13 mouse cellular contexts compared by ENCODE assay signal in the genomic region with DNA sequence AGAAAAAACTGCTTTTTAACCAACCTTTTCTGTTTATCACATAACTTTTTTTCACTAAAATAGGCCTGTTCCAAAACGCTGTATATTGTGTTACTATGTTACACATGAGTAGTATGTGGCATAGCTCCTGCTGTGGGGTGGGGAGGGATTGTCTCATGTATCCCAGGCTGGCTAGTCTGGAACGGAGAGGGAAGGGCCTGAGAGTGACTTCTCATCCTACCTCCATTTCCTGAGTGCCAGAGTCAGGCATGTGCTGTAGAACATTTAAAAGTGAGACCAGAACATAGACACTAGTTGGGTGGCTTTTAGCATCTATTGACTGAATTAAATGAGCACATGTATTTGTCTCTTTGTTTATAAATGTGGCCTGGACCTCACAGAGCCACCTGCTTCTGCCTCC. TPM values are rescaled to one million over a fixed set of nuclear protein-coding genes. Genes with fewer than 3 reads are reported as not detected.
DNase-seq lines count a peak whose midpoint lies in the region; ATAC-seq and TF ChIP-seq lines count a peak whose summit lies in the region.
"Had no signal": no experiment of that assay in that cellular context is flagged by ENCODE, and none has a peak within 500 bp of the region (broad histone marks: within the 10 kb centered on the region; RNA-seq: fewer than 3 reads in every experiment).

No protein-coding gene starts in this region.

- H3K9ac ChIP-seq in liver, embryonic 11.5 days (ENCODE audit: low read depth, low read length): no peak overlapping the region
- H3K9ac ChIP-seq in liver, postnatal 0 days (replicated peaks): no peak overlapping the region
- 0 out of 2 replicates have a peak overlapping the region, but pooled peaks have one; percentile 34 for H3K9ac ChIP-seq in MEL (ENCODE audit: control insufficient read depth, low read depth, low read length, poor library complexity, severe bottlenecking)
- no peak overlapping the region for H3K9ac ChIP-seq in intestine, postnatal 0 days (ENCODE audit: low read depth, low read length)
- H3K9ac ChIP-seq: limb, embryonic 12.5 days had no signal

- no peak for DNase-seq in liver, embryonic 11.5 days (ENCODE audit: low spot score)
- DNase-seq in liver, postnatal 0 days: no peak
- DNase-seq in MEL (ENCODE audit: low read depth, low spot score): no peak
- no peak for DNase-seq in heart, postnatal 36 days
- DNase-seq: B cell, adult 2 months; cerebellum, postnatal 25 days; kidney, adult 9 months; thymus, adult 18-20 months had no signal

- H3K36me3 ChIP-seq in erythroblast, embryonic 14.5 days (ENCODE audit: control insufficient read depth): peaks cover 21% of the 10 kb centered on the region
- peaks cover 10% of the 10 kb centered on the region for H3K36me3 ChIP-seq in liver, embryonic 11.5 days (ENCODE audit: control insufficient read depth, insufficient read depth, low read length)
- H3K36me3 ChIP-seq in liver, postnatal 0 days (replicated peaks; ENCODE audit: insufficient read depth, low read length): peaks cover 11% of the 10 kb centered on the region; the same call in 1 of the 2 replicates
- H3K36me3 ChIP-seq in MEL (ENCODE audit: control insufficient read depth in 1 of 2, insufficient read depth in 2 of 2, low read length in 2 of 2): peaks cover 15 to 27% of the 10 kb centered on the region in 2 experiments
- peaks cover 7% of the 10 kb centered on the region; the same call in 1 of the 2 replicates for H3K36me3 ChIP-seq in intestine, postnatal 0 days (ENCODE audit: control insufficient read depth, insufficient read depth)

- peak overlapping the region; percentile 34; the same call in 1 of the 2 replicates for H3K4me2 ChIP-seq in liver, embryonic 11.5 days
- H3K4me2 ChIP-seq in liver, postnatal 0 days (ENCODE audit: low read depth, low read length): no peak overlapping the region; the same call in 1 of the 2 replicates
- H3K4me2 ChIP-seq in intestine, postnatal 0 days (replicated peaks; ENCODE audit: low read depth): peak overlapping the region; percentile 38

- H3K4me1 ChIP-seq in erythroblast, embryonic 14.5 days (ENCODE audit: control insufficient read depth): peaks cover 37% of the 10 kb centered on the region
- H3K4me1 ChIP-seq in liver, embryonic 11.5 days (replicated peaks; ENCODE audit: control insufficient read depth, insufficient read depth, low read length): peaks cover 13% of the 10 kb centered on the region
- H3K4me1 ChIP-seq in liver, postnatal 0 days (ENCODE audit: insufficient read depth): peaks cover 16% of the 10 kb centered on the region
- peaks cover 0 to 16% of the 10 kb centered on the region in 2 experiments; a peak in 3 of 4 replicates for H3K4me1 ChIP-seq in MEL (ENCODE audit: control insufficient read depth in 1 of 2, insufficient read depth in 2 of 2, low read length in 2 of 2)
- 0 out of 2 replicates have a peak, but pooled peaks cover 4% of the 10 kb centered on the region for H3K4me1 ChIP-seq in intestine, postnatal 0 days (replicated peaks; ENCODE audit: control insufficient read depth, insufficient read depth, low read length)

- ATAC-seq in erythroblast, adult 5-6 weeks (replicated peaks; ENCODE audit: low FRiP score, poor library complexity, severe bottlenecking): no peak
- ATAC-seq in liver, embryonic 11.5 days (replicated peaks; ENCODE audit: low FRiP score): no peak
- ATAC-seq in liver, postnatal 0 days: no peak
- ATAC-seq in intestine, postnatal 0 days: no peak
- no peak for ATAC-seq in granulocyte monocyte progenitor cell, adult 5-6 weeks (replicated peaks; ENCODE audit: poor library complexity, severe bottlenecking)

- TF ChIP-seq RAD21 in MEL (IDR thresholded peaks at IDR 0.05; ENCODE audit: low read depth, low read length): no peak

- no peak for TF ChIP-seq CTCF in liver, postnatal 0 days (IDR thresholded peaks at IDR 0.05; ENCODE audit: low read depth)
- TF ChIP-seq CTCF in MEL (IDR thresholded peaks at IDR 0.05 in 2 of 3, conservative IDR thresholded peaks at IDR 0.05 in 1 of 3; ENCODE audit: control insufficient read depth in 1 of 3, insufficient read depth in 1 of 3, low read depth in 2 of 3, low read length in 3 of 3, poor library complexity in 1 of 3, severe bottlenecking in 1 of 3): no peak
- TF ChIP-seq CTCF in intestine, postnatal 0 days (IDR thresholded peaks at IDR 0.05; ENCODE audit: low read depth): no peak

- no peak for TF ChIP-seq POLR2A in MEL (IDR thresholded peaks at IDR 0.05; ENCODE audit: control insufficient read depth in 1 of 2, insufficient read depth in 1 of 2, low read depth in 1 of 2, low read length in 2 of 2, poor library complexity in 1 of 2)

- TF ChIP-seq EP300 in liver, postnatal 0 days (IDR thresholded peaks at IDR 0.05; ENCODE audit: low read depth): no peak
- TF ChIP-seq EP300 in MEL (IDR thresholded peaks at IDR 0.05; ENCODE audit: low read depth in 1 of 2, low read length in 2 of 2): no peak

- 75% methylated on average over 2 of the region's 2 CpGs for WGBS in liver, embryonic 11.5 days
- 71% methylated on average over 2 of the region's 2 CpGs for WGBS in liver, postnatal 0 days (ENCODE audit: insufficient replicate concordance)
- WGBS in intestine, postnatal 0 days: 41% methylated on average over 2 of the region's 2 CpGs

- no peaks in the 10 kb centered on the region for H3K27me3 ChIP-seq in erythroblast, embryonic 14.5 days (ENCODE audit: control insufficient read depth)
- H3K27me3 ChIP-seq in liver, embryonic 11.5 days (replicated peaks; ENCODE audit: control insufficient read depth, insufficient read depth, low read length): no peaks in the 10 kb centered on the region
- H3K27me3 ChIP-seq in liver, postnatal 0 days (ENCODE audit: insufficient read depth, low read length): no peaks in the 10 kb centered on the region
- H3K27me3 ChIP-seq in MEL (ENCODE audit: control insufficient read depth in 1 of 2, insufficient read depth in 2 of 2, low read length in 2 of 2): no peaks in the 10 kb centered on the region
- no peaks in the 10 kb centered on the region for H3K27me3 ChIP-seq in intestine, postnatal 0 days (replicated peaks; ENCODE audit: control insufficient read depth, insufficient read depth, low read length)

- intact Hi-C loops in heart, postnatal 36 days (cut with DNase I): loop anchor here (5.0 kb wide), 1 partner anchor 106 kb away; the partner anchor contains the start of gene Sf3b1

- H3K9me3 ChIP-seq in erythroblast, embryonic 14.5 days (ENCODE audit: control insufficient read depth, low read length): no peaks in the 10 kb centered on the region
- H3K9me3 ChIP-seq in liver, embryonic 11.5 days (ENCODE audit: control insufficient read depth, low read length): no peaks in the 10 kb centered on the region
- H3K9me3 ChIP-seq in liver, postnatal 0 days (ENCODE audit: low read length): no peaks in the 10 kb centered on the region
- H3K9me3 ChIP-seq in MEL (replicated peaks; ENCODE audit: insufficient read depth, low read length): no peaks in the 10 kb centered on the region
- no peaks in the 10 kb centered on the region for H3K9me3 ChIP-seq in intestine, postnatal 0 days (ENCODE audit: control insufficient read depth)
- H3K9me3 ChIP-seq: limb, embryonic 12.5 days had no signal

- H3K4me3 ChIP-seq in erythroblast, embryonic 14.5 days (replicated peaks): peak overlapping the region; percentile 13
- no peak overlapping the region for H3K4me3 ChIP-seq in liver, embryonic 11.5 days (ENCODE audit: low read depth, low read length)
- H3K4me3 ChIP-seq in liver, postnatal 0 days (ENCODE audit: low read depth, low read length): no peak overlapping the region
- no peak overlapping the region for H3K4me3 ChIP-seq in MEL (ENCODE audit: control insufficient read depth in 1 of 2, insufficient read depth in 1 of 2, low read depth in 2 of 2, low read length in 2 of 2)
- H3K4me3 ChIP-seq in intestine, postnatal 0 days (ENCODE audit: low read depth, low read length): no peak overlapping the region

- H3K27ac ChIP-seq in liver, embryonic 11.5 days (ENCODE audit: low read depth, low read length): no peak overlapping the region
- H3K27ac ChIP-seq in liver, postnatal 0 days (ENCODE audit: low read depth): no peak overlapping the region
- no peak overlapping the region for H3K27ac ChIP-seq in MEL (ENCODE audit: control insufficient read depth, low read depth, low read length)
- no peak overlapping the region for H3K27ac ChIP-seq in intestine, postnatal 0 days (ENCODE audit: low read depth, low read length)
- H3K27ac ChIP-seq: limb, embryonic 12.5 days had no signal

- H3K79me2 ChIP-seq in MEL (ENCODE audit: control insufficient read depth, insufficient read depth, low read length, poor library complexity): peaks cover 41% of the 10 kb centered on the region

RNA-seq across cellular contexts. Expression of gene Mob4, which starts 2.1 kb away (rescaled TPM):
- 0.29 and 0.73 TPM in 2 replicates for polyA plus RNA-seq in erythroblast, embryonic 14.5 days (2012)
- 19.4 and 28.6 TPM in 2 replicates for total RNA-seq in erythroblast, adult 5-6 weeks (2015; ENCODE audit: low replicate concordance)
- total RNA-seq in erythroblast, adult 5-6 weeks (2017; ENCODE audit: low replicate concordance): 27.2 and 40.0 TPM in 2 replicates
- 82.1 and 94.4 TPM in 2 replicates for polyA plus RNA-seq in liver, embryonic 11.5 days (2014; fragmentation: Nextera tagmentation; extraction: Ambion mirVana)
- 40.1 and 42.2 TPM in 2 replicates for polyA plus RNA-seq in liver, postnatal 0 days (2015; fragmentation: Nextera tagmentation; extraction: Ambion mirVana)
- total RNA-seq in MEL (2012; rRNA removed): 20.7 and 22.0 TPM in 2 replicates
- 10 to 100 TPM; 26.6 to 62.1 TPM for polyA plus RNA-seq in MEL (2012; ENCODE audit: insufficient read depth in 1 of 2, insufficient read length in 2 of 2, low read depth in 1 of 2, low replicate concordance in 2 of 2, missing spikeins in 1 of 2)
- 87.1 and 95.3 TPM in 2 replicates for polyA plus RNA-seq in intestine, postnatal 0 days (2015; fragmentation: Nextera tagmentation; extraction: Ambion mirVana)
- 42.9 and 43.9 TPM in 2 replicates for total RNA-seq in granulocyte monocyte progenitor cell, adult 5-6 weeks (2014; fragmentation: Nextera tagmentation)
- total RNA-seq in granulocyte monocyte progenitor cell, adult 5-6 weeks (2017): 32.6 and 49.7 TPM in 2 replicates
- total RNA-seq in heart, postnatal 36 days (2021): 10 to 100 TPM; 30.3 to 35.4 TPM

RNA-seq across cellular contexts. Expression of gene Hspd1, which starts 45.1 kb away (rescaled TPM):
- 1.9 and 2.1 TPM in 2 replicates for polyA plus RNA-seq in erythroblast, embryonic 14.5 days (2012)
- total RNA-seq in erythroblast, adult 5-6 weeks (2015; ENCODE audit: low replicate concordance): 55.1 and 56.2 TPM in 2 replicates
- total RNA-seq in erythroblast, adult 5-6 weeks (2017; ENCODE audit: low replicate concordance): 56.1 and 87.5 TPM in 2 replicates
- 809 and 855 TPM in 2 replicates for polyA plus RNA-seq in liver, embryonic 11.5 days (2014; fragmentation: Nextera tagmentation; extraction: Ambion mirVana)
- polyA plus RNA-seq in liver, postnatal 0 days (2015; fragmentation: Nextera tagmentation; extraction: Ambion mirVana): 288 and 295 TPM in 2 replicates
- 775 and 808 TPM in 2 replicates for total RNA-seq in MEL (2012; rRNA removed)
- polyA plus RNA-seq in MEL (2012; ENCODE audit: insufficient read depth in 1 of 2, insufficient read length in 2 of 2, low read depth in 1 of 2, low replicate concordance in 2 of 2, missing spikeins in 1 of 2): 100 to 1,000 TPM; 306 to 885 TPM
- polyA plus RNA-seq in intestine, postnatal 0 days (2015; fragmentation: Nextera tagmentation; extraction: Ambion mirVana): 163 and 164 TPM in 2 replicates
- 291 and 340 TPM in 2 replicates for total RNA-seq in granulocyte monocyte progenitor cell, adult 5-6 weeks (2014; fragmentation: Nextera tagmentation)
- 555 and 596 TPM in 2 replicates for total RNA-seq in granulocyte monocyte progenitor cell, adult 5-6 weeks (2017)
- 100 to 1,000 TPM; 382 to 415 TPM for total RNA-seq in heart, postnatal 36 days (2021)

RNA-seq across cellular contexts. Expression of gene Hspe1, which starts 45.2 kb away (rescaled TPM):
- polyA plus RNA-seq in erythroblast, embryonic 14.5 days (2012): 8.0 and 8.4 TPM in 2 replicates
- 62.9 and 95.7 TPM in 2 replicates for total RNA-seq in erythroblast, adult 5-6 weeks (2015; ENCODE audit: low replicate concordance)
- total RNA-seq in erythroblast, adult 5-6 weeks (2017; ENCODE audit: low replicate concordance): 41.5 and 52.0 TPM in 2 replicates
- 894 and 968 TPM in 2 replicates for polyA plus RNA-seq in liver, embryonic 11.5 days (2014; fragmentation: Nextera tagmentation; extraction: Ambion mirVana)
- 513 and 558 TPM in 2 replicates for polyA plus RNA-seq in liver, postnatal 0 days (2015; fragmentation: Nextera tagmentation; extraction: Ambion mirVana)
- 883 and 942 TPM in 2 replicates for total RNA-seq in MEL (2012; rRNA removed)
- 100 to 1,000 TPM in 1 of 2 experiments, not detected in 1; 752 TPM for polyA plus RNA-seq in MEL (2012; ENCODE audit: insufficient read depth in 1 of 2, insufficient read length in 2 of 2, low read depth in 1 of 2, low replicate concordance in 2 of 2, missing spikeins in 1 of 2)
- polyA plus RNA-seq in intestine, postnatal 0 days (2015; fragmentation: Nextera tagmentation; extraction: Ambion mirVana): 395 and 427 TPM in 2 replicates
- total RNA-seq in granulocyte monocyte progenitor cell, adult 5-6 weeks (2014; fragmentation: Nextera tagmentation): 468 and 486 TPM in 2 replicates
- total RNA-seq in granulocyte monocyte progenitor cell, adult 5-6 weeks (2017): 471 and 514 TPM in 2 replicates
- 100 to 1,000 TPM; 167 to 177 TPM for total RNA-seq in heart, postnatal 36 days (2021)

Comparison
In these comparisons a context has a peak if more than half of its experiments do, and no peak if none do; other contexts are left out.
1. RNA of gene Mob4, which starts 2.1 kb away (polyA plus RNA-seq): 82.1 to 94.4 TPM in liver, embryonic 11.5 days, 87.1 to 95.3 TPM in intestine, postnatal 0 days, 26.6 to 62.1 TPM in MEL and 40.1 to 42.2 TPM in liver, postnatal 0 days; 0.29 to 0.73 TPM in erythroblast, embryonic 14.5 days; every median in the first group is over 10 times any median in the second.
2. RNA of gene Hspd1, which starts 45.1 kb away (polyA plus RNA-seq): 306 to 885 TPM in MEL, 809 to 855 TPM in liver, embryonic 11.5 days, 288 to 295 TPM in liver, postnatal 0 days and 163 to 164 TPM in intestine, postnatal 0 days; 1.9 to 2.1 TPM in erythroblast, embryonic 14.5 days; every median in the first group is over 10 times any median in the second.
3. RNA of gene Hspe1, which starts 45.2 kb away (polyA plus RNA-seq): 894 to 968 TPM in liver, embryonic 11.5 days, 752 TPM in MEL, 513 to 558 TPM in liver, postnatal 0 days and 395 to 427 TPM in intestine, postnatal 0 days; 8.0 to 8.4 TPM in erythroblast, embryonic 14.5 days; every median in the first group is over 10 times any median in the second.